Mouse (Mus musculus) adrenal gland, adult 2 months (tissue): Measurements from ENCODE around the gene Dnaja4. TPM values are rescaled to one million over a fixed set of nuclear protein-coding genes. Genes with fewer than 3 reads are reported as not detected.
A peak's percentile ranks its signal among the peaks of the same experiment; 100 is the strongest.
"Not testable (repeated sequence)": the region's sequence is repeated elsewhere in the genome, so short reads cannot be mapped to it uniquely, and the experiment has no call there.

Experiments
- DNase-seq: peaks from one replicate; pipeline ENCODE4 v3.0.0; 2021
- long read RNA-seq: library from polyadenylated mRNA; stranded (forward); transcript quantifications from one replicate; pipeline ENCODE4 v2.0.0, GENCODE M21; 2021
- polyA plus RNA-seq: library from polyadenylated mRNA; depleted of rRNA; stranded (reverse); fragments of >200 nt; gene quantifications from 2 replicates; pipeline ENCODE4 v1.2.3, GENCODE M21; 2012; rRNA removed
- total RNA-seq, 2 experiments: library from RNA; stranded (reverse); gene quantifications; 2 replicates each; pipeline ENCODE4 v1.2.3; 2021

Gene Dnaja4
- total RNA-seq = 10 to 100 TPM; 22.1 to 27.4 TPM
- 7.2 and 8.6 TPM in 2 replicates for polyA plus RNA-seq
- long read RNA-seq, transcript Dnaja4-201 (7 exons, 3,003 nt) = major isoform, 16 of 19 reads
- long read RNA-seq, partial matches to known transcripts = 0 of 19 reads
- long read RNA-seq, other reads (novel, unspliced or antisense) = 3 of 19 reads

- DNase-seq = no peak
Measured at GRCm38 (mm10) chr9:54698318-54699086, at the start of gene Dnaja4. Dnaja4 (plus strand) TSS chr9:54698873.

GRCm38 (mm10) chr9:54649360-54649759, 49.3 kb upstream of the Dnaja4 start:
- peak; percentile 69 for DNase-seq

- DNase-seq = no peak
Measured at GRCm38 (mm10) chr9:54652778-54653177, 45.9 kb upstream of the Dnaja4 start.

- no peak for DNase-seq
Measured at GRCm38 (mm10) chr9:54655846-54656245, 42.8 kb upstream of the Dnaja4 start.

GRCm38 (mm10) chr9:54656402-54656801, 42.3 kb upstream of the Dnaja4 start:
- no peak for DNase-seq

GRCm38 (mm10) chr9:54658773-54659172, 39.9 kb upstream of the Dnaja4 start:
- no peak for DNase-seq

GRCm38 (mm10) chr9:54661605-54662377, 36.9 kb upstream of the Dnaja4 start, which contains the start of gene Acsbg1:
Acsbg1 (minus strand) TSS chr9:54661870.
- peak; percentile 74 for DNase-seq

GRCm38 (mm10) chr9:54664358-54664757, 34.3 kb upstream of the Dnaja4 start:
- no peak for DNase-seq

GRCm38 (mm10) chr9:54666116-54666515, 32.6 kb upstream of the Dnaja4 start:
- DNase-seq = no peak

GRCm38 (mm10) chr9:54668455-54668854, 30.2 kb upstream of the Dnaja4 start:
- DNase-seq = no peak

GRCm38 (mm10) chr9:54671962-54672361, 26.7 kb upstream of the Dnaja4 start:
- peak; percentile 68 for DNase-seq

- DNase-seq = no peak
Measured at GRCm38 (mm10) chr9:54673887-54674286, 24.8 kb upstream of the Dnaja4 start.

GRCm38 (mm10) chr9:54676531-54676986, 22.1 kb upstream of the Dnaja4 start:
- DNase-seq = peak; percentile 84

GRCm38 (mm10) chr9:54682846-54683245, 15.8 kb upstream of the Dnaja4 start:
- DNase-seq = no peak

GRCm38 (mm10) chr9:54683814-54684605, 14.7 kb upstream of the Dnaja4 start:
- DNase-seq = no peak

- DNase-seq = no peak
Measured at GRCm38 (mm10) chr9:54687246-54688236, 11.1 kb upstream of the Dnaja4 start.

- no peak for DNase-seq
Measured at GRCm38 (mm10) chr9:54689446-54689845, 9.2 kb upstream of the Dnaja4 start.

- DNase-seq = not testable (repeated sequence)
Measured at GRCm38 (mm10) chr9:54690697-54691096, 8.0 kb upstream of the Dnaja4 start.

GRCm38 (mm10) chr9:54691241-54691805, 7.3 kb upstream of the Dnaja4 start:
- peak; percentile 46 for DNase-seq

- DNase-seq = no peak
Measured at GRCm38 (mm10) chr9:54699087-54699344, 343 bp downstream of the Dnaja4 start.
